Mouse (Mus musculus): ENCODE results near the gene Gm29797. TPM values are rescaled to one million over a fixed set of nuclear protein-coding genes. Genes with fewer than 3 reads are reported as not detected.

The Gm29797 gene
- polyA plus RNA-seq, 1 experiment, result not detected

- TF ChIP-seq FLI1 (IDR thresholded peaks at IDR 0.05; ENCODE audit: low read length) (no peak), GATA1 (IDR thresholded peaks at IDR 0.05; ENCODE audit: borderline replicate concordance, low read length) (no peak)
- peaks cover 55% of the 10 kb centered on the region for H3K4me1 ChIP-seq
- H3K9me3 ChIP-seq, result peaks cover 14% of the 10 kb centered on the region
- peaks cover 72% of the 10 kb centered on the region for H3K27me3 ChIP-seq (replicated peaks)
- peak within 1 kb of the TSS; percentile 81 for H3K4me3 ChIP-seq (replicated peaks)
- no peaks in the 10 kb centered on the region for H3K36me3 ChIP-seq (replicated peaks; ENCODE audit: low read length)
Measured at GRCm38 (mm10) chr2:181671326-181671725, 14.5 kb downstream of the Gm29797 start, which contains the start of gene Sox18. Gene Sox18, minus strand, starts transcription at chr2:181671640.

GRCm38 (mm10) chr2:181671984-181672383 lies 15.2 kb downstream of the Gm29797 start:
- Histone ChIP-seq H3K4me1 (peaks cover 62% of the 10 kb centered on the region), H3K27me3 (replicated peaks) (peaks cover 72% of the 10 kb centered on the region), H3K4me3 (replicated peaks) (no peak overlapping the region), H3K36me3 (replicated peaks; ENCODE audit: low read length) (no peaks in the 10 kb centered on the region), H3K9me3 (peaks cover 11% of the 10 kb centered on the region)
- TF ChIP-seq FLI1 (IDR thresholded peaks at IDR 0.05; ENCODE audit: low read length), result no peak
- TF ChIP-seq GATA1 (IDR thresholded peaks at IDR 0.05; ENCODE audit: borderline replicate concordance, low read length), result no peak

- Histone ChIP-seq H3K36me3 (replicated peaks; ENCODE audit: low read length) (no peaks in the 10 kb centered on the region), H3K27me3 (replicated peaks) (peaks cover 64% of the 10 kb centered on the region), H3K4me1 (peaks cover 77% of the 10 kb centered on the region), H3K4me3 (replicated peaks) (no peak overlapping the region), H3K9me3 (peaks cover 8% of the 10 kb centered on the region; the same call in 1 of the 2 replicates)
- no peak for TF ChIP-seq FLI1 (IDR thresholded peaks at IDR 0.05; ENCODE audit: low read length)
- TF ChIP-seq GATA1 (IDR thresholded peaks at IDR 0.05; ENCODE audit: borderline replicate concordance, low read length), result no peak
Measured at GRCm38 (mm10) chr2:181673501-181673900, 16.7 kb downstream of the Gm29797 start.

- H3K27me3 ChIP-seq (replicated peaks), result peaks cover 51% of the 10 kb centered on the region
- TF ChIP-seq FLI1 (IDR thresholded peaks at IDR 0.05; ENCODE audit: low read length) (no peak), GATA1 (IDR thresholded peaks at IDR 0.05; ENCODE audit: borderline replicate concordance, low read length) (no peak)
- peaks cover 90% of the 10 kb centered on the region for H3K4me1 ChIP-seq
- H3K4me3 ChIP-seq (replicated peaks), result no peak overlapping the region
- H3K9me3 ChIP-seq, result peaks cover 8% of the 10 kb centered on the region; the same call in 1 of the 2 replicates
- no peaks in the 10 kb centered on the region for H3K36me3 ChIP-seq (replicated peaks; ENCODE audit: low read length)
Measured at GRCm38 (mm10) chr2:181674934-181675333, 18.1 kb downstream of the Gm29797 start.

- H3K4me3 ChIP-seq (replicated peaks), result peak overlapping the region; percentile 86
- peaks cover 90% of the 10 kb centered on the region for H3K4me1 ChIP-seq
- no peak for TF ChIP-seq GATA1 (IDR thresholded peaks at IDR 0.05; ENCODE audit: borderline replicate concordance, low read length)
- no peak for TF ChIP-seq FLI1 (IDR thresholded peaks at IDR 0.05; ENCODE audit: low read length)
- peaks cover 47% of the 10 kb centered on the region for H3K27me3 ChIP-seq (replicated peaks)
- H3K36me3 ChIP-seq (replicated peaks; ENCODE audit: low read length), result no peaks in the 10 kb centered on the region
- H3K9me3 ChIP-seq, result peaks cover 2% of the 10 kb centered on the region; the same call in 1 of the 2 replicates
Measured at GRCm38 (mm10) chr2:181675454-181675853, 18.6 kb downstream of the Gm29797 start.

GRCm38 (mm10) chr2:181676424-181676823 lies 19.6 kb downstream of the Gm29797 start:
- Histone ChIP-seq H3K27me3 (replicated peaks) (peaks cover 46% of the 10 kb centered on the region), H3K9me3 (no peaks in the 10 kb centered on the region), H3K4me3 (replicated peaks) (no peak overlapping the region), H3K4me1 (peaks cover 90% of the 10 kb centered on the region), H3K36me3 (replicated peaks; ENCODE audit: low read length) (no peaks in the 10 kb centered on the region)
- TF ChIP-seq FLI1 (IDR thresholded peaks at IDR 0.05; ENCODE audit: low read length) (no peak), GATA1 (IDR thresholded peaks at IDR 0.05; ENCODE audit: borderline replicate concordance, low read length) (no peak)

GRCm38 (mm10) chr2:181677096-181677754 lies 20.4 kb downstream of the Gm29797 start:
- no peaks in the 10 kb centered on the region for H3K36me3 ChIP-seq (replicated peaks; ENCODE audit: low read length)
- no peak for TF ChIP-seq GATA1 (IDR thresholded peaks at IDR 0.05; ENCODE audit: borderline replicate concordance, low read length)
- no peaks in the 10 kb centered on the region for H3K9me3 ChIP-seq
- H3K27me3 ChIP-seq (replicated peaks), result peaks cover 41% of the 10 kb centered on the region
- H3K4me1 ChIP-seq, result peaks cover 89% of the 10 kb centered on the region
- H3K4me3 ChIP-seq (replicated peaks), result no peak overlapping the region

- Histone ChIP-seq H3K27me3 (replicated peaks) (peaks cover 39% of the 10 kb centered on the region), H3K4me3 (replicated peaks) (no peak overlapping the region), H3K36me3 (replicated peaks; ENCODE audit: low read length) (no peaks in the 10 kb centered on the region), H3K4me1 (peaks cover 88% of the 10 kb centered on the region), H3K9me3 (no peaks in the 10 kb centered on the region)
- TF ChIP-seq GATA1 (IDR thresholded peaks at IDR 0.05; ENCODE audit: borderline replicate concordance, low read length) (no peak), FLI1 (IDR thresholded peaks at IDR 0.05; ENCODE audit: low read length) (no peak)
Measured at GRCm38 (mm10) chr2:181677755-181678098, 20.9 kb downstream of the Gm29797 start.

- no peak for TF ChIP-seq GATA1 (IDR thresholded peaks at IDR 0.05; ENCODE audit: borderline replicate concordance, low read length)
- no peak for TF ChIP-seq FLI1 (IDR thresholded peaks at IDR 0.05; ENCODE audit: low read length)
- Histone ChIP-seq H3K9me3 (no peaks in the 10 kb centered on the region), H3K4me3 (replicated peaks) (no peak overlapping the region), H3K36me3 (replicated peaks; ENCODE audit: low read length) (no peaks in the 10 kb centered on the region), H3K27me3 (replicated peaks) (peaks cover 36% of the 10 kb centered on the region), H3K4me1 (peaks cover 77% of the 10 kb centered on the region)
Measured at GRCm38 (mm10) chr2:181678780-181679179, 21.9 kb downstream of the Gm29797 start.

GRCm38 (mm10) chr2:181679951-181680715 lies 23.3 kb downstream of the Gm29797 start, which contains the start of gene Tcea2:
Gene Tcea2, plus strand, starts transcription at chr2:181680310.
- Histone ChIP-seq H3K4me1 (peaks cover 64% of the 10 kb centered on the region), H3K4me3 (replicated peaks) (peak within 1 kb of the TSS; percentile 95), H3K36me3 (replicated peaks; ENCODE audit: low read length) (peaks cover under 1% of the 10 kb centered on the region), H3K9me3 (no peaks in the 10 kb centered on the region), H3K27me3 (replicated peaks) (peaks cover 30% of the 10 kb centered on the region)
- TF ChIP-seq GATA1 (IDR thresholded peaks at IDR 0.05; ENCODE audit: borderline replicate concordance, low read length) (no peak), FLI1 (IDR thresholded peaks at IDR 0.05; ENCODE audit: low read length) (no peak)

All from megakaryocyte, embryonic 14.5 days (primary cell).